Mouse (Mus musculus): ENCODE results near the gene Rpl6.

- TF ChIP-seq CTCF (IDR thresholded peaks at IDR 0.05): no peak
- TF ChIP-seq EP300 (IDR thresholded peaks at IDR 0.05): no peak
Measured at GRCm38 (mm10) chr5:121156121-121156520, 48.2 kb upstream of the Rpl6 start.
